Mouse (Mus musculus): Measurements from ENCODE around the gene Ahnak2. TPM values are rescaled to one million over a fixed set of nuclear protein-coding genes. Genes with fewer than 3 reads are reported as not detected.

Ahnak2 gene
- polyA plus RNA-seq, 1 experiment from 2014 or later, result 5.0 TPM

DNA sequence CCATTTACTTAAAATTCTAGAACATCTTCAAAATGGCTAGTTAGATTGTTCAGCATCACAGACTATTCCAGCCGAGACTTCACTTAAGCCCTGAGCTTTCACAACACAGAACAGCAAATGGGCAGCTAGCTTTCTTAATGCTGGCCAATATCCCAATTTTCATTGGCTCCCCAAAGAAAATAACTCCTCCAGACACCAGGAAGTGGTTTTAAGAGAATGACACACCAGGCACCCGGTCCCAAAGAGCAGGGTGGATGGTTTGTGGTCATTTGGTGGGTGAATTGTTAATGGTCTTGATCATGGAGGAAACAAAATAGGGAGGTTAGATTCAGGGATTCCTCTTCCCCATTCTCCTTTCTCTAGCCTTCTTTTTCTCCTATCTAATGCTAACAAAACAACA is 50.1 kb downstream of the Ahnak2 start:
- Histone ChIP-seq H3K9ac (replicated peaks; ENCODE audit: low read depth, low read length) (no peak overlapping the region), H3K9me3 (ENCODE audit: control insufficient read depth, low read depth, low read length) (no peaks in the 10 kb centered on the region), H3K27ac (ENCODE audit: low read length) (no peak overlapping the region), H3K4me2 (replicated peaks; ENCODE audit: low read depth, low read length) (no peak overlapping the region), H3K36me3 (ENCODE audit: control insufficient read depth, insufficient read depth, low read length) (no peaks in the 10 kb centered on the region), H3K4me1 (ENCODE audit: control insufficient read depth, insufficient read depth, low read length) (peaks cover under 1% of the 10 kb centered on the region; the same call in 1 of the 2 replicates), H3K27me3 (ENCODE audit: control insufficient read depth, insufficient read depth, low read length) (no peaks in the 10 kb centered on the region), H3K4me3 (ENCODE audit: low read depth, low read length) (no peak overlapping the region)
- ATAC-seq (ENCODE audit: insufficient number of reproducible peaks, insufficient read depth, low FRiP score, low read depth), result no peak
- 49% methylated on average over 2 of the region's 2 CpGs for WGBS

DNA sequence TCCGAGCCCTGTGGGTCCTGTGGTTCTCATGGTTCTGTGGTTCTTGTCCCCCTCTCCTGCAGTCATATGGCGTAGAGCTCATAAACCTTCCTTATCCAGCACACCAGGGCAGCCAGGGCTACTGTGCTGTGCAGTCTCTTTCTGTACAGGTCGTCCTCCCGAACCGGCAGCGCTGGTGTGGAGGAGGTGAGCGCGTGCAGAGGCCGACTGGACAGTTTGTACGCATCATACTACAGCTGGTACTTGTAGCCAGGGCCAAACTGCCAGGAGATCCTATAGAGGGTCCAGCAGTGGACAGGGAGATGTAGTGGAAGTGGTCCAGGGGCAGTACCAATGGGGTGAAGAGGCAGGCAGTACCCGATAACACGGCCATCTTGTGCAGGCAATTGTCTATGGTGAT is 51.5 kb downstream of the Ahnak2 start:
- Histone ChIP-seq H3K4me2 (replicated peaks; ENCODE audit: low read depth, low read length) (no peak overlapping the region), H3K9me3 (ENCODE audit: control insufficient read depth, low read depth, low read length) (no peaks in the 10 kb centered on the region)

DNA sequence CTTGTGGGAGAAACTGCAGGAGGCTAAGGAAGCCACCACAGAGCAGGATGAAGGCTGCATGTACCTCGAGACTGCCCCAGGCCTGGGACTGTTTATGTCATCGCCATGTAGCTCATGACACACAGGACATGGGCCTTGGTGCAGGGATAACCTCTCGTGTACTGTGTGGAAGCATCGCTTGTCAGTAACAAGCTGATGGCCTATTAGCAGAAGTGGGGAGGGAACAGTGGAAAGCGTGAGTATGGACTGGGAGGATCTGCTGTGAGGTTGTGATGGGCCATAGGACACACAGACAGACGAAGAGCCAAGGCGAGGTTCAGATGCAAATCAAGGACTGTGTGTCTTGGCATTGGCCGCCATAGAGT is 54.9 kb downstream of the Ahnak2 start:
- no peaks in the 10 kb centered on the region for H3K27me3 ChIP-seq (ENCODE audit: control insufficient read depth, insufficient read depth, low read length)
- H3K27ac ChIP-seq (ENCODE audit: low read length), result no peak overlapping the region
- H3K4me1 ChIP-seq (ENCODE audit: control insufficient read depth, insufficient read depth, low read length), result peaks cover 5% of the 10 kb centered on the region; the same call in 1 of the 2 replicates
- no peak for ATAC-seq (ENCODE audit: insufficient number of reproducible peaks, insufficient read depth, low FRiP score, low read depth)
- no peak overlapping the region for H3K4me2 ChIP-seq (replicated peaks; ENCODE audit: low read depth, low read length)
- peaks cover 12% of the 10 kb centered on the region for H3K36me3 ChIP-seq (ENCODE audit: control insufficient read depth, insufficient read depth, low read length)
- no peaks in the 10 kb centered on the region for H3K9me3 ChIP-seq (ENCODE audit: control insufficient read depth, low read depth, low read length)
- 79% methylated on average over 8 of the region's 8 CpGs for WGBS
- H3K9ac ChIP-seq (replicated peaks; ENCODE audit: low read depth, low read length), result no peak overlapping the region
- no peak overlapping the region for H3K4me3 ChIP-seq (ENCODE audit: low read depth, low read length)

More for the DNA sequence above, 51.5 kb downstream of the Ahnak2 start:
- Histone ChIP-seq H3K4me3 (ENCODE audit: low read depth, low read length) (no peak overlapping the region), H3K27ac (ENCODE audit: low read length) (no peak overlapping the region), H3K4me1 (ENCODE audit: control insufficient read depth, insufficient read depth, low read length) (peaks cover 5% of the 10 kb centered on the region; the same call in 1 of the 2 replicates), H3K27me3 (ENCODE audit: control insufficient read depth, insufficient read depth, low read length) (no peaks in the 10 kb centered on the region), H3K9ac (replicated peaks; ENCODE audit: low read depth, low read length) (no peak overlapping the region), H3K36me3 (ENCODE audit: control insufficient read depth, insufficient read depth, low read length) (no peaks in the 10 kb centered on the region)
- ATAC-seq (ENCODE audit: insufficient number of reproducible peaks, insufficient read depth, low FRiP score, low read depth), result no peak
- 80% methylated on average over 12 of the region's 12 CpGs for whole genome bisulfite sequencing

DNA sequence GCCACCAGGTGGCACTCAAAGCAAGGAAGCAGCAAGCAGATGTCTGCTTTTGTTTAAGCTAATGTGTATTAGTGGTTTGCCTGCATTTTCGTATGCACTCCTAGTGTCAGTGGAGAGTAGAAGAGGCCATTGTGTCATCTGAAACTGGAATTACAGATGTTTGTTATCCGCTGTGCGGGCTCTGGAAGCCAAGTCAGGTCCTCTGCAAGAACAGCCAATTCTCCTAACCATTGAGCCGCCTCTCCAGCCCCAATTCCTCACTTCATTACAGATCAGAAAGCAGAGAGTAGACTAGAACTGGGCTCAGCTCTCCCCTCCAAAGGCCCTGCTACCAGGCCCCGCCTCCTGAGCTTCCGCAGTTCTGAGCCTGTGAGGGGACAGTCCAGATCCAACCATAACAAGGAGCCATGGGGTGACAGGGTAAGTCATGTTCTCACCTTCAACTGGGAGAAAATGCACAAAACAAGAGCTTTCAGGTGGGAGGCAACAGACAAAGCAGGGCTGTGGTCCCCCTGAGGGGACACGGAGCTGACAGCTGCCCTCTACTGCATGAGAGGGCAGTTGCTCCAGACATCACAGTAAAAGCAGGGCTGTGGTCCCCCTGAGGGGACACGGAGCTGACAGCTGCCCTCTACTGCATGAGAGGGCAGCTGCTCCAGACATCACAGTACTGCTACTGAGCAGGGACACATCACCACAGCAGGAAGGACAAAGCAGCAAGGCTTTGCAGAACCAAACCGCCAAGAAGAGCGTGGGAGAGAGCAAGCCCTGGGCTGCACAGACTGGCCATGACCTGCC is 55.5 kb downstream of the Ahnak2 start:
- ATAC-seq (ENCODE audit: insufficient number of reproducible peaks, insufficient read depth, low FRiP score, low read depth), result 0 out of 2 replicates have a peak, but pooled peaks have one; percentile 10
- H3K4me2 ChIP-seq (replicated peaks; ENCODE audit: low read depth, low read length), result no peak overlapping the region
- no peaks in the 10 kb centered on the region for H3K27me3 ChIP-seq (ENCODE audit: control insufficient read depth, insufficient read depth, low read length)
- H3K9ac ChIP-seq (replicated peaks; ENCODE audit: low read depth, low read length), result 0 out of 2 replicates have a peak overlapping the region, but pooled peaks have one; percentile 7
- no peak overlapping the region for H3K4me3 ChIP-seq (ENCODE audit: low read depth, low read length)
- peaks cover 12% of the 10 kb centered on the region for H3K36me3 ChIP-seq (ENCODE audit: control insufficient read depth, insufficient read depth, low read length)
- WGBS, result 28% methylated on average over 10 of the region's 10 CpGs
- no peaks in the 10 kb centered on the region for H3K9me3 ChIP-seq (ENCODE audit: control insufficient read depth, low read depth, low read length)
- peaks cover 5% of the 10 kb centered on the region; the same call in 1 of the 2 replicates for H3K4me1 ChIP-seq (ENCODE audit: control insufficient read depth, insufficient read depth, low read length)
- H3K27ac ChIP-seq (ENCODE audit: low read length), result no peak overlapping the region

DNA sequence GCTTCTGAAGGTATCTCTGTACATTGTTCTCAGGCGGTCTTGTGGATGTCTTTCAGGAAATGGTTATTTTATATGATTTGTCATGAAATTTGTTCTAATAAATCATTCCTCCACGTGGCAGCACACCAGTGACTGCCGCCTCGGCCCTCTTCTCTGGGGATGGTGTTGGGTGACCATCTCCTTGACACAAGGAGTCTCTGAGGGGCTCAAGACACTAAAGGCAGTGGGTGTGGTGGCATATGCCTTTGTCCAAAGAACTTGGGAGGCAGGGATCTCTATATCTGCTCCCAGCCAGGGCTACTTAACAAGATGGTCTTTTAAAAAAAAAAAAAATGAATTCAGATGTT is 56.0 kb downstream of the Ahnak2 start:
- H3K9ac ChIP-seq (replicated peaks; ENCODE audit: low read depth, low read length), result no peak overlapping the region
- 0 out of 2 replicates have a peak, but pooled peaks have one; percentile 8 for ATAC-seq (ENCODE audit: insufficient number of reproducible peaks, insufficient read depth, low FRiP score, low read depth)
- no peak overlapping the region for H3K4me3 ChIP-seq (ENCODE audit: low read depth, low read length)
- H3K27ac ChIP-seq (ENCODE audit: low read length), result no peak overlapping the region
- WGBS, result 75% methylated on average over 4 of the region's 4 CpGs
- no peak overlapping the region for H3K4me2 ChIP-seq (replicated peaks; ENCODE audit: low read depth, low read length)
- peaks cover 5% of the 10 kb centered on the region; the same call in 1 of the 2 replicates for H3K4me1 ChIP-seq (ENCODE audit: control insufficient read depth, insufficient read depth, low read length)
- H3K9me3 ChIP-seq (ENCODE audit: control insufficient read depth, low read depth, low read length), result no peaks in the 10 kb centered on the region
- no peaks in the 10 kb centered on the region for H3K27me3 ChIP-seq (ENCODE audit: control insufficient read depth, insufficient read depth, low read length)
- peaks cover 12% of the 10 kb centered on the region for H3K36me3 ChIP-seq (ENCODE audit: control insufficient read depth, insufficient read depth, low read length)

DNA sequence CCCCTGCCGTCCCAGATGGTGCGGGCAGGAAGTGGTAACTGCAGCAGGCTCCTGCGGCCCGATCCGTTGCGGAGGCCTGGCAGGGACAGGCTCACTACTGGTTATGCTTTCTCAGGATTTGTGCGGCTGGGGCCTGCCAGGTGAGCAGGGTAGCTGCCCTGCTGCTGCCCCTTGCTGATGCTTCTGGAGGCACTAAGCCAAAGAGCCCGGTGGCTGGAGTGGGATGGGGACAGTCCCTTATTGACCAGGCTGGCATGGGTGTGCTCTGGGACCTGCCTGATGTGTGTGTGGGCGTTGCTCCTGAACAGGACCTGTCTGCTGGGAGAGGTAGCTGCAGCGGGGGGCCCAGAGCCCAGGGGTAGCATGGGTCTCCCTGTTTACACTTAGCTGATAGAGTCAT is 56.7 kb downstream of the Ahnak2 start:
- peaks cover 5% of the 10 kb centered on the region; the same call in 1 of the 2 replicates for H3K4me1 ChIP-seq (ENCODE audit: control insufficient read depth, insufficient read depth, low read length)
- H3K9ac ChIP-seq (replicated peaks; ENCODE audit: low read depth, low read length), result no peak overlapping the region
- no peaks in the 10 kb centered on the region for H3K27me3 ChIP-seq (ENCODE audit: control insufficient read depth, insufficient read depth, low read length)
- no peak overlapping the region for H3K4me2 ChIP-seq (replicated peaks; ENCODE audit: low read depth, low read length)
- H3K4me3 ChIP-seq (ENCODE audit: low read depth, low read length), result no peak overlapping the region
- H3K9me3 ChIP-seq (ENCODE audit: control insufficient read depth, low read depth, low read length), result no peaks in the 10 kb centered on the region
- H3K36me3 ChIP-seq (ENCODE audit: control insufficient read depth, insufficient read depth, low read length), result peaks cover 14% of the 10 kb centered on the region
- no peak overlapping the region for H3K27ac ChIP-seq (ENCODE audit: low read length)
- WGBS, result 85% methylated on average over 10 of the region's 10 CpGs
- no peak; the same call in 1 of the 2 replicates for ATAC-seq (ENCODE audit: insufficient number of reproducible peaks, insufficient read depth, low FRiP score, low read depth)

DNA sequence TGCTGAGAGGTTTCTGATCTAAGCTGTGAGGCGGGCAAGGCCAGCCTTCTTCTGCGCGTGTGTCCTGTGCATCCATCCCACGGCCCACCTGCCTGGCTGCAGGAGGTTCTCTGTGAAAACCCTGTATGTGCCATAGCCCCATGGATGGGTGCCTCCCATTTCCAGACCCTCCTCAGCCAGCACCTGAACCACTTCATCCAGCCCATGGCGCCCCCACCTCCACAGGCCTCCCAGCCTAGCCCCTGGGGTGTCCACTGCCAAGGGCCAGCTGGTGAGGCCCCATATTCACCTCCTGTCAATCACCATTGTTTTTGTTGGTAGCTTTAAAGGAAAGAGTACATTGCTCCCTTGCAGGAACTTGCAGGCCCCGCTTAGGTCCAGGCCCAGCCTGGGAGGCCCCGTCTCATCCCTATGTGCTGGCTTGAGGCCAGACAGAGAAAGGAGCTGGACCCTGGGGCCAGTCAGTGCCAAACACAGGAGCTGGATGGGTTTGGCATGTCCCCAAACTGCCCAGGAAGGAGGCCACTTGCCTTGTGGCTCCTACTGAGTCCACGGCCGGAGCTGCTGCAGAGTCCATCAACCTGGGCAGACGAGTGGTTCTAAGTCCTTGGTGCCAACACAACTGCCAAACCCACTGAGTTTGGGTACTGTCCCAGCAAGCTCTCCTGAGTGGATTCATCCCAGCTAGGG is 57.4 kb downstream of the Ahnak2 start:
- no peak overlapping the region for H3K4me2 ChIP-seq (replicated peaks; ENCODE audit: low read depth, low read length)
- no peak overlapping the region for H3K9ac ChIP-seq (replicated peaks; ENCODE audit: low read depth, low read length)
- 83% methylated on average over 10 of the region's 10 CpGs for WGBS

DNA sequence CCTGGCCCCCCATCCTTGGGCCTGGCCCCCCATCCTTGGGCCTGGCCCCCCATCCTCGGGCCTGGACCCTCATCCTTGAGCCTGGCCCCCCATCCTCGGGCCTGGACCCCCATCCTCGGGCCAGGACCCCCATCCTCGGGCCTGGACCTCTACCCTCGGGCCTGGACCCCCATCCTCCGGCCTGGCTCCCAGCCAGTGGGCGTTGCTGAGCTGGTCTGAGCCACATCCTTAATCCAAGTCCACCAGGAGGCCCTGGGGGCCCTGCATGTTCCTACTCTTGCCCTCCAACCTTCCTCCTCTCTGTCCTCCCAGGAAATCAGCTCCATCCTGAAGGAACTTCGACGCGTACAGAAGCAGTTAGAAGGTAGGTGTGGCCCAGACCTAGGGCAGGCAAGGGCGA is 58.2 kb downstream of the Ahnak2 start:
- Histone ChIP-seq H3K36me3 (ENCODE audit: control insufficient read depth, insufficient read depth, low read length) (peaks cover 21% of the 10 kb centered on the region), H3K4me3 (ENCODE audit: low read depth, low read length) (no peak overlapping the region), H3K27ac (ENCODE audit: low read length) (no peak overlapping the region), H3K27me3 (ENCODE audit: control insufficient read depth, insufficient read depth, low read length) (no peaks in the 10 kb centered on the region), H3K4me2 (replicated peaks; ENCODE audit: low read depth, low read length) (no peak overlapping the region), H3K9ac (replicated peaks; ENCODE audit: low read depth, low read length) (no peak overlapping the region), H3K4me1 (ENCODE audit: control insufficient read depth, insufficient read depth, low read length) (peaks cover 5% of the 10 kb centered on the region; the same call in 1 of the 2 replicates), H3K9me3 (ENCODE audit: control insufficient read depth, low read depth, low read length) (no peaks in the 10 kb centered on the region)
- ATAC-seq (ENCODE audit: insufficient number of reproducible peaks, insufficient read depth, low FRiP score, low read depth), result no peak
- WGBS, result 75% methylated on average over 11 of the region's 11 CpGs

More for the DNA sequence above, 57.4 kb downstream of the Ahnak2 start:
- H3K27ac ChIP-seq (ENCODE audit: low read length), result no peak overlapping the region
- no peak for ATAC-seq (ENCODE audit: insufficient number of reproducible peaks, insufficient read depth, low FRiP score, low read depth)
- peaks cover 5% of the 10 kb centered on the region; the same call in 1 of the 2 replicates for H3K4me1 ChIP-seq (ENCODE audit: control insufficient read depth, insufficient read depth, low read length)
- H3K27me3 ChIP-seq (ENCODE audit: control insufficient read depth, insufficient read depth, low read length), result no peaks in the 10 kb centered on the region
- H3K9me3 ChIP-seq (ENCODE audit: control insufficient read depth, low read depth, low read length), result no peaks in the 10 kb centered on the region
- H3K36me3 ChIP-seq (ENCODE audit: control insufficient read depth, insufficient read depth, low read length), result peaks cover 19% of the 10 kb centered on the region
- no peak overlapping the region for H3K4me3 ChIP-seq (ENCODE audit: low read depth, low read length)
